22 mouse cellular contexts compared by ENCODE assay signal in the genomic region with DNA sequence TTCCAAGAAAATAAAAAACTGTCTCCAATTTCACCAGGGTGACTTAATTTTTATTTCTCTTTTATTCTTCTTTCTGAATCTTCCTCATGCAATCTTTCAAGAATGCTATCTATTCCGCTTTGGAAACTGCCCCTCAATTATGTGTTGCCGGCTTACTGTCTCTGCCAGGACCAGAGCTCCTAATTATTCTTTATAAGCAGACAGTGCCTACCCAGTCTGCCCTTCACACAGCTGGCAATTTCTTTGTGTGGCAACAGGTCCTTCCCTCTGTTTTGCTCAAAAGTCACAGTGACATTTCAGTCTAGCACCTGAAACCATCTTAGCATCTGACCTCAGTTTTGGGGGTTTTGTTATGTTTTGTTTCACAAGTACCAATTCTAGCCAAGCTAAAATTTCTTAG.
A peak's percentile ranks its signal among the peaks of the same experiment; 100 is the strongest.
DNase-seq lines count a peak whose midpoint lies in the region; ATAC-seq and TF ChIP-seq lines count a peak whose summit lies in the region.
"Had no signal": no experiment of that assay in that cellular context is flagged by ENCODE, and none has a peak within 500 bp of the region (broad histone marks: within the 10 kb centered on the region; RNA-seq: fewer than 3 reads in every experiment).

No protein-coding gene starts in this region.

- H3K4me1 ChIP-seq in hindbrain, embryonic 14.5 days (replicated peaks; ENCODE audit: control insufficient read depth, insufficient read depth, low read length) = peaks cover 4% of the 10 kb centered on the region; the same call in 1 of the 2 replicates
- peaks cover 13% of the 10 kb centered on the region for H3K4me1 ChIP-seq in hindbrain, embryonic 13.5 days (replicated peaks)
- H3K4me1 ChIP-seq in forebrain, embryonic 11.5 days (replicated peaks; ENCODE audit: control insufficient read depth, insufficient read depth, low read length) = peaks cover 3% of the 10 kb centered on the region; the same call in 1 of the 2 replicates
- peaks cover 17% of the 10 kb centered on the region for H3K4me1 ChIP-seq in midbrain, embryonic 10.5 days
- peaks cover 7% of the 10 kb centered on the region; the same call in 1 of the 2 replicates for H3K4me1 ChIP-seq in midbrain, postnatal 0 days (ENCODE audit: insufficient read depth, low read length)
- H3K4me1 ChIP-seq: embryonic facial prominence, embryonic 13.5 days; limb, embryonic 13.5 days; lung, embryonic 15.5 days had no signal

- no peak for ATAC-seq in hindbrain, embryonic 14.5 days (ENCODE audit: low FRiP score)
- no peak for ATAC-seq in hindbrain, embryonic 13.5 days (ENCODE audit: low FRiP score)
- ATAC-seq in forebrain, embryonic 11.5 days (replicated peaks; ENCODE audit: low FRiP score) = peak; percentile 76
- no peak for ATAC-seq in midbrain, postnatal 0 days (ENCODE audit: low FRiP score)
- no peak for ATAC-seq in megakaryocyte progenitor cell, adult 5-6 weeks (replicated peaks; ENCODE audit: poor library complexity)
- ATAC-seq: activated CD4-positive, CD25-positive, alpha-beta regulatory T cell, adult 4 months had no signal

- H3K9ac ChIP-seq in hindbrain, embryonic 14.5 days = no peak overlapping the region
- no peak overlapping the region for H3K9ac ChIP-seq in hindbrain, embryonic 13.5 days
- H3K9ac ChIP-seq in forebrain, embryonic 11.5 days (ENCODE audit: low read length) = no peak overlapping the region
- H3K9ac ChIP-seq in midbrain, postnatal 0 days (replicated peaks; ENCODE audit: low read length, poor library complexity, severe bottlenecking) = no peak overlapping the region
- H3K9ac ChIP-seq: embryonic facial prominence, embryonic 13.5 days; limb, embryonic 13.5 days; liver, embryonic 14.5 days; lung, embryonic 15.5 days had no signal

- no peaks in the 10 kb centered on the region for H3K36me3 ChIP-seq in hindbrain, embryonic 14.5 days (replicated peaks; ENCODE audit: control insufficient read depth, insufficient read depth)
- no peaks in the 10 kb centered on the region for H3K36me3 ChIP-seq in hindbrain, embryonic 13.5 days
- H3K36me3 ChIP-seq in forebrain, embryonic 11.5 days (ENCODE audit: control insufficient read depth, insufficient read depth, low read length) = no peaks in the 10 kb centered on the region
- no peaks in the 10 kb centered on the region for H3K36me3 ChIP-seq in midbrain, embryonic 10.5 days
- no peaks in the 10 kb centered on the region for H3K36me3 ChIP-seq in midbrain, postnatal 0 days (ENCODE audit: insufficient read depth, low read length)
- H3K36me3 ChIP-seq: embryonic facial prominence, embryonic 13.5 days; G1E; limb, embryonic 13.5 days; lung, embryonic 15.5 days had no signal

- DNase-seq in hindbrain, embryonic 14.5 days (ENCODE audit: low spot score) = peak; percentile 29
- no peak for DNase-seq in forebrain, embryonic 11.5 days (ENCODE audit: low spot score)
- no peak for DNase-seq in midbrain, embryonic 10.5 days (ENCODE audit: low spot score)
- no peak for DNase-seq in midbrain, postnatal 0 days (ENCODE audit: low spot score)
- no peak for DNase-seq in adrenal gland, postnatal 14 days
- no peak for DNase-seq in liver
- DNase-seq: cerebellum, adult 2 months; cerebellum, postnatal 36 days; heart, postnatal 14 days; kidney, adult 11 months; right cerebral cortex, adult 18-20 months; thymus, postnatal 14 days had no signal

- WGBS in hindbrain, embryonic 14.5 days = 42% methylated on average over 2 of the region's 2 CpGs
- 43% methylated on average over 2 of the region's 2 CpGs for WGBS in hindbrain, embryonic 13.5 days
- WGBS in forebrain, embryonic 11.5 days = 22% methylated on average over 2 of the region's 2 CpGs
- WGBS in midbrain, embryonic 10.5 days = 22% methylated on average over 2 of the region's 2 CpGs
- 23% methylated on average over 2 of the region's 2 CpGs for WGBS in midbrain, postnatal 0 days

- H3K27ac ChIP-seq in hindbrain, embryonic 14.5 days = no peak overlapping the region
- no peak overlapping the region for H3K27ac ChIP-seq in hindbrain, embryonic 13.5 days
- H3K27ac ChIP-seq in forebrain, embryonic 11.5 days (ENCODE audit: low read depth, low read length) = peak overlapping the region; percentile 42; the same call in 1 of the 2 replicates
- peak overlapping the region; percentile 42 for H3K27ac ChIP-seq in midbrain, embryonic 10.5 days (replicated peaks)
- H3K27ac ChIP-seq in midbrain, postnatal 0 days (ENCODE audit: low read depth, low read length) = 0 out of 2 replicates have a peak overlapping the region, but pooled peaks have one; percentile 12
- H3K27ac ChIP-seq: embryonic facial prominence, embryonic 13.5 days; limb, embryonic 13.5 days; liver, embryonic 14.5 days; lung, embryonic 15.5 days; macrophage had no signal

- TF ChIP-seq CTCF in midbrain, postnatal 0 days (IDR thresholded peaks at IDR 0.05) = no peak

- peaks cover 6% of the 10 kb centered on the region; the same call in 1 of the 2 replicates for H3K9me3 ChIP-seq in hindbrain, embryonic 14.5 days (ENCODE audit: control insufficient read depth, low read length)
- H3K9me3 ChIP-seq in hindbrain, embryonic 13.5 days = no peaks in the 10 kb centered on the region
- H3K9me3 ChIP-seq in forebrain, embryonic 11.5 days (ENCODE audit: control insufficient read depth, low read length) = no peaks in the 10 kb centered on the region
- H3K9me3 ChIP-seq in midbrain, embryonic 10.5 days (replicated peaks) = peaks cover 6% of the 10 kb centered on the region; the same call in 1 of the 2 replicates
- H3K9me3 ChIP-seq in midbrain, postnatal 0 days (ENCODE audit: low read length) = peaks cover 4% of the 10 kb centered on the region; the same call in 1 of the 2 replicates
- H3K9me3 ChIP-seq: lung, embryonic 15.5 days had no signal

- no peak overlapping the region for H3K4me2 ChIP-seq in hindbrain, embryonic 14.5 days (replicated peaks)
- H3K4me2 ChIP-seq in hindbrain, embryonic 13.5 days = no peak overlapping the region
- H3K4me2 ChIP-seq in forebrain, embryonic 11.5 days (ENCODE audit: low read depth, low read length, severe bottlenecking) = no peak overlapping the region; the same call in 1 of the 2 replicates
- no peak overlapping the region for H3K4me2 ChIP-seq in midbrain, postnatal 0 days (ENCODE audit: low read depth, low read length, poor library complexity, severe bottlenecking)
- H3K4me2 ChIP-seq: embryonic facial prominence, embryonic 13.5 days; heart, embryonic 11.5 days; limb, embryonic 13.5 days; lung, embryonic 15.5 days had no signal

- no peak overlapping the region for H3K4me3 ChIP-seq in hindbrain, embryonic 14.5 days (replicated peaks; ENCODE audit: low read length)
- no peak overlapping the region for H3K4me3 ChIP-seq in hindbrain, embryonic 13.5 days
- H3K4me3 ChIP-seq in forebrain, embryonic 11.5 days (ENCODE audit: low read depth, low read length) = no peak overlapping the region
- no peak overlapping the region for H3K4me3 ChIP-seq in midbrain, embryonic 10.5 days
- no peak overlapping the region for H3K4me3 ChIP-seq in midbrain, postnatal 0 days (ENCODE audit: low read depth, low read length)
- H3K4me3 ChIP-seq: embryonic facial prominence, embryonic 13.5 days; limb, embryonic 13.5 days; lung, embryonic 15.5 days had no signal

- no peaks in the 10 kb centered on the region for H3K27me3 ChIP-seq in hindbrain, embryonic 14.5 days (ENCODE audit: control insufficient read depth, insufficient read depth, low read length)
- no peaks in the 10 kb centered on the region for H3K27me3 ChIP-seq in hindbrain, embryonic 13.5 days
- H3K27me3 ChIP-seq in forebrain, embryonic 11.5 days (ENCODE audit: control insufficient read depth, insufficient read depth, low read length) = no peaks in the 10 kb centered on the region
- no peaks in the 10 kb centered on the region for H3K27me3 ChIP-seq in midbrain, embryonic 10.5 days (ENCODE audit: low read depth, poor library complexity, severe bottlenecking)
- H3K27me3 ChIP-seq in midbrain, postnatal 0 days (ENCODE audit: insufficient read depth, low read length) = no peaks in the 10 kb centered on the region
- H3K27me3 ChIP-seq: embryonic facial prominence, embryonic 13.5 days; limb, embryonic 13.5 days; lung, embryonic 15.5 days had no signal

Comparison
In these comparisons a context has a peak if more than half of its experiments do, and no peak if none do; other contexts are left out.
1. H3K27ac ChIP-seq: peak in forebrain, embryonic 11.5 days (single experiment), midbrain, embryonic 10.5 days (single experiment) and midbrain, postnatal 0 days (single experiment); none in hindbrain, embryonic 14.5 days (single experiment) and hindbrain, embryonic 13.5 days (single experiment).